Mouse (Mus musculus) splenic B cell, adult 2 months (primary cell): Measurements from ENCODE around the gene B3gat1.

Experiments
- DNase-seq: peaks from one replicate; pipeline ENCODE4 v3.0.0-alpha.2; 2011; ENCODE audit warnings: low read depth, low spot score
- H3K27me3 ChIP-seq: 2 replicates; pipeline ENCODE4 v1.6.1; 2012; ENCODE audit warnings: mild to moderate bottlenecking, low read length, moderate library complexity, mixed read lengths; ENCODE audit not compliant: control insufficient read depth, poor library complexity, insufficient read depth, severe bottlenecking
- H3K36me3 ChIP-seq: 2 replicates; pipeline ENCODE4 v1.6.1; 2012; ENCODE audit warnings: mild to moderate bottlenecking, low read length, moderate library complexity, mixed read lengths; ENCODE audit not compliant: control insufficient read depth, poor library complexity, insufficient read depth, severe bottlenecking

B3gat1 gene

GRCm38 (mm10) chr9:26805935-26806666, 72.6 kb downstream of the B3gat1 start, which contains the start of gene Glb1l2:
Gene Glb1l2 (minus strand): TSS chr9:26806468.
- Histone ChIP-seq H3K36me3 (no peaks in the 10 kb centered on the region), H3K27me3 (no peaks in the 10 kb centered on the region)
- no peak for DNase-seq

DNA sequence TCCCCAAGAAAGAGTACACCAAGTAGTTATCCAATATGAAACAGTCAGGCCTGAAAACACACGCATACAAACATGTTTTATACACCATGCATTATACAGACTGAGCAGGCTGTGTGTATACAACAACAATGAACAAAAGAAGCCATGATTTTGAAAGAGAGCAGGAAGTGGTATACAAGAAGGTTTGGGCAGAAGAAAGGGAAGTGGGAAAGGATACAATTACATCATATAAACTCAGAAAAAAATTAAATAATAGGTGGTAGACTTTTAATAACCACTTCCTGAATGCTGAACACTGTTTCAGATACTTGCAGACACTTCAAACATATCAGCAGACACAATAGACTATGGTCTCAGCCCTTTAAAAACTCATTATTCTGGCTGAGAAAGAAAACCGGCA, 75.2 kb downstream of the B3gat1 start:
- Histone ChIP-seq H3K27me3 (no peaks in the 10 kb centered on the region), H3K36me3 (no peaks in the 10 kb centered on the region)
- DNase-seq: no peak
